Mouse (Mus musculus): ENCODE measurements around the gene Fam234b. TPM values are rescaled to one million over a fixed set of nuclear protein-coding genes. Genes with fewer than 3 reads are reported as not detected.

The Fam234b gene
- polyA plus RNA-seq, 1 experiment from 2014 or later: 42.4 TPM

GRCm38 (mm10) chr6:135168471-135168870 lies 29.3 kb upstream of the Fam234b start:
- DNase-seq (ENCODE audit: low spot score) (no peak), ATAC-seq (replicated peaks; ENCODE audit: low FRiP score, low TSS enrichment, low read depth) (no peak)
- no peaks in the 10 kb centered on the region for H3K27me3 ChIP-seq (replicated peaks; ENCODE audit: control insufficient read depth, insufficient read depth, low read length)
- 72% methylated on average over 6 of the region's 6 CpGs for WGBS
- peaks cover 3% of the 10 kb centered on the region; the same call in 1 of the 2 replicates for H3K4me1 ChIP-seq (replicated peaks; ENCODE audit: control insufficient read depth, insufficient read depth, low read length)
- no peaks in the 10 kb centered on the region for H3K9me3 ChIP-seq (ENCODE audit: control insufficient read depth, low read length)
- H3K4me2 ChIP-seq (ENCODE audit: low read length): peak overlapping the region; percentile 86
- H3K27ac ChIP-seq (ENCODE audit: low read depth): no peak overlapping the region
- H3K9ac ChIP-seq (ENCODE audit: low read length): peak overlapping the region; percentile 78
- H3K4me3 ChIP-seq (ENCODE audit: low read depth, low read length): peak overlapping the region; percentile 64
- H3K36me3 ChIP-seq (ENCODE audit: control insufficient read depth, insufficient read depth, low read length): no peaks in the 10 kb centered on the region

GRCm38 (mm10) chr6:135169246-135169645 lies 28.5 kb upstream of the Fam234b start:
- H3K4me1 ChIP-seq (replicated peaks; ENCODE audit: control insufficient read depth, insufficient read depth, low read length): 0 out of 2 replicates have a peak, but pooled peaks cover 3% of the 10 kb centered on the region
- no peak for DNase-seq (ENCODE audit: low spot score)
- H3K36me3 ChIP-seq (ENCODE audit: control insufficient read depth, insufficient read depth, low read length): no peaks in the 10 kb centered on the region
- H3K27me3 ChIP-seq (replicated peaks; ENCODE audit: control insufficient read depth, insufficient read depth, low read length): no peaks in the 10 kb centered on the region
- H3K4me3 ChIP-seq (ENCODE audit: low read depth, low read length): no peak overlapping the region
- no peaks in the 10 kb centered on the region for H3K9me3 ChIP-seq (ENCODE audit: control insufficient read depth, low read length)
- H3K4me2 ChIP-seq (ENCODE audit: low read length): no peak overlapping the region
- no peak overlapping the region for H3K27ac ChIP-seq (ENCODE audit: low read depth)
- no peak for ATAC-seq (replicated peaks; ENCODE audit: low FRiP score, low TSS enrichment, low read depth)
- WGBS: 79% methylated on average over 3 of the region's 3 CpGs
- H3K9ac ChIP-seq (ENCODE audit: low read length): no peak overlapping the region

GRCm38 (mm10) chr6:135171736-135172135 lies 26.0 kb upstream of the Fam234b start:
- Histone ChIP-seq H3K27me3 (replicated peaks; ENCODE audit: control insufficient read depth, insufficient read depth, low read length) (no peaks in the 10 kb centered on the region), H3K4me3 (ENCODE audit: low read depth, low read length) (no peak overlapping the region), H3K9ac (ENCODE audit: low read length) (no peak overlapping the region), H3K4me2 (ENCODE audit: low read length) (no peak overlapping the region), H3K36me3 (ENCODE audit: control insufficient read depth, insufficient read depth, low read length) (no peaks in the 10 kb centered on the region), H3K9me3 (ENCODE audit: control insufficient read depth, low read length) (no peaks in the 10 kb centered on the region), H3K4me1 (replicated peaks; ENCODE audit: control insufficient read depth, insufficient read depth, low read length) (0 out of 2 replicates have a peak, but pooled peaks cover 3% of the 10 kb centered on the region), H3K27ac (ENCODE audit: low read depth) (no peak overlapping the region)
- DNase-seq (ENCODE audit: low spot score) (no peak), ATAC-seq (replicated peaks; ENCODE audit: low FRiP score, low TSS enrichment, low read depth) (no peak)
- 74% methylated on average over 14 of the region's 14 CpGs for WGBS

- 91% methylated on average over 1 of the region's 1 CpGs for WGBS
- Histone ChIP-seq H3K9me3 (ENCODE audit: control insufficient read depth, low read length) (no peaks in the 10 kb centered on the region), H3K27ac (ENCODE audit: low read depth) (no peak overlapping the region), H3K9ac (ENCODE audit: low read length) (no peak overlapping the region), H3K4me1 (replicated peaks; ENCODE audit: control insufficient read depth, insufficient read depth, low read length) (no peaks in the 10 kb centered on the region), H3K4me3 (ENCODE audit: low read depth, low read length) (no peak overlapping the region), H3K4me2 (ENCODE audit: low read length) (no peak overlapping the region), H3K27me3 (replicated peaks; ENCODE audit: control insufficient read depth, insufficient read depth, low read length) (no peaks in the 10 kb centered on the region), H3K36me3 (ENCODE audit: control insufficient read depth, insufficient read depth, low read length) (no peaks in the 10 kb centered on the region)
- no peak for ATAC-seq (replicated peaks; ENCODE audit: low FRiP score, low TSS enrichment, low read depth)
- DNase-seq (ENCODE audit: low spot score): no peak
Observed at GRCm38 (mm10) chr6:135175014-135175413, 22.8 kb upstream of the Fam234b start.

GRCm38 (mm10) chr6:135177271-135177670 lies 20.5 kb upstream of the Fam234b start:
- H3K36me3 ChIP-seq (ENCODE audit: control insufficient read depth, insufficient read depth, low read length): no peaks in the 10 kb centered on the region
- no peak overlapping the region for H3K4me3 ChIP-seq (ENCODE audit: low read depth, low read length)
- H3K9ac ChIP-seq (ENCODE audit: low read length): no peak overlapping the region
- no peaks in the 10 kb centered on the region for H3K4me1 ChIP-seq (replicated peaks; ENCODE audit: control insufficient read depth, insufficient read depth, low read length)
- H3K27ac ChIP-seq (ENCODE audit: low read depth): no peak overlapping the region
- no peak overlapping the region for H3K4me2 ChIP-seq (ENCODE audit: low read length)
- ATAC-seq (replicated peaks; ENCODE audit: low FRiP score, low TSS enrichment, low read depth): no peak
- DNase-seq (ENCODE audit: low spot score): no peak
- no peaks in the 10 kb centered on the region for H3K27me3 ChIP-seq (replicated peaks; ENCODE audit: control insufficient read depth, insufficient read depth, low read length)
- no peaks in the 10 kb centered on the region for H3K9me3 ChIP-seq (ENCODE audit: control insufficient read depth, low read length)

GRCm38 (mm10) chr6:135178599-135178998 lies 19.2 kb upstream of the Fam234b start:
- Histone ChIP-seq H3K36me3 (ENCODE audit: control insufficient read depth, insufficient read depth, low read length) (no peaks in the 10 kb centered on the region), H3K27ac (ENCODE audit: low read depth) (no peak overlapping the region), H3K4me2 (ENCODE audit: low read length) (no peak overlapping the region), H3K27me3 (replicated peaks; ENCODE audit: control insufficient read depth, insufficient read depth, low read length) (no peaks in the 10 kb centered on the region), H3K9me3 (ENCODE audit: control insufficient read depth, low read length) (no peaks in the 10 kb centered on the region), H3K9ac (ENCODE audit: low read length) (no peak overlapping the region), H3K4me1 (replicated peaks; ENCODE audit: control insufficient read depth, insufficient read depth, low read length) (no peaks in the 10 kb centered on the region), H3K4me3 (ENCODE audit: low read depth, low read length) (no peak overlapping the region)
- DNase-seq (ENCODE audit: low spot score) (no peak), ATAC-seq (replicated peaks; ENCODE audit: low FRiP score, low TSS enrichment, low read depth) (no peak)
- 37% methylated on average over 3 of the region's 3 CpGs for WGBS

GRCm38 (mm10) chr6:135182925-135183324 lies 14.9 kb upstream of the Fam234b start:
- Histone ChIP-seq H3K4me2 (ENCODE audit: low read length) (no peak overlapping the region), H3K27ac (ENCODE audit: low read depth) (no peak overlapping the region), H3K4me3 (ENCODE audit: low read depth, low read length) (no peak overlapping the region), H3K9ac (ENCODE audit: low read length) (no peak overlapping the region), H3K9me3 (ENCODE audit: control insufficient read depth, low read length) (no peaks in the 10 kb centered on the region), H3K4me1 (replicated peaks; ENCODE audit: control insufficient read depth, insufficient read depth, low read length) (peaks cover 3% of the 10 kb centered on the region; the same call in 1 of the 2 replicates), H3K36me3 (ENCODE audit: control insufficient read depth, insufficient read depth, low read length) (no peaks in the 10 kb centered on the region), H3K27me3 (replicated peaks; ENCODE audit: control insufficient read depth, insufficient read depth, low read length) (no peaks in the 10 kb centered on the region)
- ATAC-seq (replicated peaks; ENCODE audit: low FRiP score, low TSS enrichment, low read depth) (no peak), DNase-seq (ENCODE audit: low spot score) (no peak)
- WGBS: 45% methylated on average over 5 of the region's 5 CpGs

- 47% methylated on average over 8 of the region's 8 CpGs for WGBS
- DNase-seq (ENCODE audit: low spot score): no peak
- ATAC-seq (replicated peaks; ENCODE audit: low FRiP score, low TSS enrichment, low read depth): no peak
- H3K9me3 ChIP-seq (ENCODE audit: control insufficient read depth, low read length): no peaks in the 10 kb centered on the region
- no peak overlapping the region for H3K4me3 ChIP-seq (ENCODE audit: low read depth, low read length)
- H3K4me2 ChIP-seq (ENCODE audit: low read length): no peak overlapping the region
- no peak overlapping the region for H3K9ac ChIP-seq (ENCODE audit: low read length)
- peaks cover 3% of the 10 kb centered on the region; the same call in 1 of the 2 replicates for H3K4me1 ChIP-seq (replicated peaks; ENCODE audit: control insufficient read depth, insufficient read depth, low read length)
- H3K27me3 ChIP-seq (replicated peaks; ENCODE audit: control insufficient read depth, insufficient read depth, low read length): no peaks in the 10 kb centered on the region
- no peaks in the 10 kb centered on the region for H3K36me3 ChIP-seq (ENCODE audit: control insufficient read depth, insufficient read depth, low read length)
- no peak overlapping the region for H3K27ac ChIP-seq (ENCODE audit: low read depth)
Observed at GRCm38 (mm10) chr6:135183961-135184360, 13.8 kb upstream of the Fam234b start.

- Histone ChIP-seq H3K4me3 (ENCODE audit: low read depth, low read length) (no peak overlapping the region), H3K27ac (ENCODE audit: low read depth) (no peak overlapping the region), H3K9me3 (ENCODE audit: control insufficient read depth, low read length) (no peaks in the 10 kb centered on the region), H3K27me3 (replicated peaks; ENCODE audit: control insufficient read depth, insufficient read depth, low read length) (no peaks in the 10 kb centered on the region), H3K4me1 (replicated peaks; ENCODE audit: control insufficient read depth, insufficient read depth, low read length) (peaks cover 3% of the 10 kb centered on the region; the same call in 1 of the 2 replicates), H3K4me2 (ENCODE audit: low read length) (no peak overlapping the region), H3K9ac (ENCODE audit: low read length) (no peak overlapping the region), H3K36me3 (ENCODE audit: control insufficient read depth, insufficient read depth, low read length) (no peaks in the 10 kb centered on the region)
- no peak for ATAC-seq (replicated peaks; ENCODE audit: low FRiP score, low TSS enrichment, low read depth)
- 47% methylated on average over 10 of the region's 10 CpGs for WGBS
- no peak for DNase-seq (ENCODE audit: low spot score)
Observed at GRCm38 (mm10) chr6:135187076-135187917, 10.5 kb upstream of the Fam234b start.
